Mouse (Mus musculus) lung, postnatal 0 days (tissue): ENCODE data around the gene Maip1.

ENCODE experiments used
- CTCF ChIP-seq: IDR thresholded peaks from 2 replicates; pipeline ENCODE4 v1.5.1; 2016; ENCODE audit warnings: antibody characterized with exemption, mild to moderate bottlenecking
- EP300 ChIP-seq: IDR thresholded peaks from 2 replicates; pipeline ENCODE4 v1.6.1; 2016; ENCODE audit warnings: antibody characterized with exemption, mild to moderate bottlenecking, control low read depth

GRCm38 (mm10) chr1:57387876-57388275, 18.3 kb upstream of the Maip1 start:
- TF ChIP-seq EP300 (no peak), CTCF (no peak)
